Mouse (Mus musculus) activated CD4-positive, CD25-positive, alpha-beta regulatory T cell, adult 4 months (primary cell): ENCODE measurements around the gene Sox6. TPM values are rescaled to one million over a fixed set of nuclear protein-coding genes. Genes with fewer than 3 reads are reported as not detected.

Experiments
- ATAC-seq: one replicate; pipeline ENCODE4 v1.8.0; 2017
- polyA plus RNA-seq, 2 experiments: library from polyadenylated mRNA; unstranded; fragments of 100-300 nt; shearing (Covaris generic); gene quantifications; one replicate each; pipeline ENCODE4 v1.2.1; 2017

Gene Sox6
- polyA plus RNA-seq, 2 experiments from 2014 or later, result not detected

DNA sequence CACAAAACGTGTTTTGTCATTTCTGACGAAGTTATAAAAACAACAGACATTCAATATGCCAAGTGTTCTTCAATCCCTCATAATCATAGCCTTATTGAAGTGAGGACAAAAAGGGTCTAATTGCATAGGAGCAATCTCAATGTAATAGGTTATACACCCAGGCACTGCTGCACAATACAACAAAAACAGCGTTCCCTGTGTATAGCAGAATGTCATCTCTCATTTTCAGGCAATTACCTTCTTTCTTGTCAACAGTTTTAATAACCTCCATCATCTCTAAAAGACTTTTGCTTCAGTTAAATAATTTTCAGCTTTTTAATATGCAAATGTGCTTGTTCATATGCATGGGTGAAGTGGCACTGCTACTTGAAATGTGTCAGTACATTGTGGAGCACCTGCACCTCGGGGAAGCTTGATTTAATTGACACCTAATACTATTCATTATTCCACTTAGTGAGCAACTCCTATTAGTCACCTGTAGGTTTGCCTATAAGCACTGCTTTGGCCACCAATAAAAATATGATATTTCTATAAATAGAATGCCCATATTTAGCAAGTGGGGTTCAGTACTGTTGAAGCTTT, 292.8 kb downstream of the Sox6 start:
- ATAC-seq, result no peak

DNA sequence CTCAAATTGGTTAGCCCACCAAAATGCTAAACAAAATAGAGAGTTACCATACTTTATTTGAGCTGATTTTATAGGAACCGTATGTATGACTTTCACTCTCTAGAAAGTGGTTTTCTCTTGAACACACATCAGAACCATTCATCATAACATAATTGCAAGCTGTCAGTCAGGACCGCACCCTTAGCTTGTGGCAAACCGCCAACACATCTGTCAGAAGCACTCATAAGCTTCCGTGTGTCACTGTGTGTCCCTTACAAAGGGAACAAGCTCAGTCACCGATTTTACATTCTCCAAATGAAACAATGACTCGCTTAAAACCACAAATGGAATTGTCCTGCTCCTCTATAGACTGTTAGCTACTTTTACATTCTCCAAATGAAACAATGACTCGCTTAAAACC, 304.5 kb downstream of the Sox6 start:
- no peak for ATAC-seq

DNA sequence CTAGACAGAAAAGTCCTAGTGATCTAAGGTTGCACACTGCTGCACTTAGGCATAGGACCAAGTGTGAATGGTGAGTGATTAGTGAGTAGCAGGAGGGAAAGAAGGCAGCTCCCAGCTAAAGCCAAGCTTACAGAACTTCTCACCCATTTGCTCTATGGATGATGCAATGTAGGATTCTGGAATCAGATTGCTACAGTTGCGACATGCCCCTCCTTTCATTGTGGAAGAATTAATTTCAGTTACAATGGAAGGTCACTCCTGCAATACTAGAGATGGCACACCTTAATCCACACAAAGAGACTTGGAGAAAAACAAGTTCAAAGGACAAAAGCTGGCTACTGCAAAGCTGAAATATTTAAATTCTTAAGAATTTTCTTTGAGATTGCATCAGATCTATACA, 305.8 kb downstream of the Sox6 start:
- no peak for ATAC-seq

DNA sequence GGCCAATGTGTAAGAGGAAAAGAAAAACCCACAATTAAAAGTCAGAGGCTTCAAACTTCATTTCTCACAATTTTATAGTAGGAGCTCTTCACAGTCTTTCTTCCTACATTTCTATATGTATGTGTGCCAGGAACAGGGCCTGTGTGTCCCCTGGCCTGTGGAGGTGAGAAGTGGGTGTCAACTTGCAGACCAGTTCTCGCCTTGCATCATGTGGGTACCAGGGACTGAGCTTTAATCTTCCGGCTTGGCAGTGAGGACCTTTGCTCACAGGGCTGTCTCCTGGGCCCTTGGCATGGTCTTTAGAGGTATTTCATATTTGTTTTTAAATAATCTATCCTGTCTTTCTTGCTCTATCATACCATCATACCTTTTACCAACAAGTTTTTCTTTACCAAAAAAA, 311.8 kb downstream of the Sox6 start:
- ATAC-seq, result no peak

DNA sequence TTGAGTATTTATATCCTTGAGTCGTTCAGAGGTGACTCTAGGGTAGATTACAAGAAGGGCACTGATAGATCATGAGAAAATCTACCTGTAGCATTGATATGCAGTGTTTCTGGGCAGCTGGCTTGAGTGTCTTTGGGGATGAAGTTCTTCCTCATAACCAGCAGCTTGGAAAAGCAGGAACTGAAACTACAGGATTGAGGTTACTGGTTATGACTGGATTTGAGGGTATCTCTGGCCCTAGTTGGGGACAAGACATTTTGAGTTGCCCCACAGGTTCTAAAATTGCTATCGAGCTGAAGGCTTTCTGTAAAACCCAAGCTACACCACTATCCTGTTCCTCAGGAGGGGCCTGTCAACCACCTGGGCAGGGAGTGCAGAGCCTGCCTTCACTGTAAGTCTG, 314.2 kb downstream of the Sox6 start:
- no peak for ATAC-seq

DNA sequence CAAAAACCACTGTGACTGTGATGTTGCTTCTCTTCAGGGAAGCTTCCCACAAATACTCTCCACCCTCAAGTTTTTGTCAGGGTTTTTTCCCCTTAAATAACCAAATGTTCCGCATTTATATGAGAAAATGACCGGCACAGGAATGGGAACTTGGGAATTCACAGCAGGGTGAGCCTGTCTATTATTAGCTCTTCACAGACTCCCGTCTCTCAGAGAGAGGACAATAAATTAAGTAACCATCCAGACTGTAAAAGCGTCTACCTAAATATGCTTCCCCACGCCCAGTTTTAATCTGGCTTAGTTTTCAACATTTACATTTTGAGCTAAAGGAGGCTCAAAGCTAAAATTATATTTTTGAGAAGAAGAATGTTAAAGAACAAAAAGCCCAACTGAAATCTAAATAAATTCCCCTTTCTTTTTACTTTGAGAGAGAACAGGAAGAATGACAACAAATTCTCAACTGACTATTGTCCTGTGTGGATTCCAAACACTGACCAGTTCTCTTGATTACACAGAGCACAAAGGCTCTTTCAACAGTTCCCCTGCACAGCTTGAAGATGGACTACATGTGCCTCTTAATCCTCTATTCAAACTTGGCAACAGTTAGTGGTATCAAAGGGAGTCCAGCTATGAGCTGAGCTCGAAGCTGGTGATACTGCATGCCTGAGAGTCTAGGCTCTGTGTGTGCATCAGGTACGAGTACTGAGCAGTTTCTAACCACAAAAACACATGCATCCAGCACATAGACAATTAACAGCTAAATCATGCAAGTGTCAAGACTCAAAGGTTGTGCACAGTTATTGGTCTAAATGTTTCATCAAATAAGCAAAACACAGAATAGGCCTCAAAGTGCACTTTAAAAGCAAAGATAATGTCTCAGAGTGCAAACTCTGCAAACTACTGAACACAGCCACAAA, 316.7 kb downstream of the Sox6 start:
- ATAC-seq, result no peak

DNA sequence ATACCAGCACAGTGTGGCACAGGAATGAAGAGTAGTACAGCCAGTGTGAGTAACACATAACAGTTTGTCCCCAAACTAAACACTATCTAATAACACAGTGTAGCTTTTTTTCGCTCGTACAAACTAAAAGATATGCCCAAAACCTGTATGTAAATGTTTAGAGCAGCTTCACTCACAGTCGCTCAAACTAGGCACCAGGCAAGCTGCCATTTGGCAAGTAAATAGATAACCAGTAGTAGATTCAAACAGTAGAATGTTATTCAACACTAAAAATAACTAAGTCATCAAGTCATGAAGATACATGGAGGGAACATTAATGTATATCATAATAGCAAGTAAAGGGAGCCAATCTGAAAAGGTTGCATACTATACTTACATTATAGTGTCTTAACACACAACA, 318.8 kb downstream of the Sox6 start:
- ATAC-seq, result no peak

DNA sequence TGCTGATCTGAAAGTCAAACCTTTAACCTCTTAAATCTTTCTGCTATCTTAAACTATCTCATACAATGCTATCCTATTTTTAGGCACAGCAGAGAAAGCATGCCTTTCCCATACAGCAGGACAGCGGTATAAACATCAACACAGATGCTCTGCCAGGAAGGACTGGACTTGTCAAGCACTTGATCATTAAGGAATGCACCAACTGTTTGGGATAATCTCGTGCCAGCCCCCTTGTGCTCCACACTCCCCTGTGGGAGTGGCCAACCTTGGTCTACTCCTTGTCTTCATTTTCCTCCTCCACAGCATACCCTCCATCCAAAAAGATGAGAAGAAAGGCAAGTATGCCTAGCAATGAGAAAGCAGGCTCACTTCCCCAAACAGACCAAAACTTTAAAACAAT, 332.5 kb downstream of the Sox6 start:
- no peak for ATAC-seq

DNA sequence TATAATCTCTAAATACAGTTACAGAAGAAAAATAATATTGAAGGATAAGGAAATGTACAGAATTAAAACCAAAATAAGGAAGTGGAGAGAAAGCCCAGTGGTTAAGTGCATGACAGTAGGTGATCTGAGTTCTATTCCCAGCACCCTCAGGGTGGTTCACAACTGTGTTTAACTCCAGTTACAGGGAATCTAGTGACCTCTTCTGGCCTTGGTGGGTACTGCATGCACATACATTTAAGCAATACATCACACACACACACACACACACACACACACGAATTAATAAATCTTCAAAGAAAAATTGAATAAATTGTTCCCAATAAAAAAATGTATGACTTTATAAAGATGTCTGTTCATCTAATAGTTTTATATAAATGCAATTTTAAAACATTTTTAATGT, 340.5 kb downstream of the Sox6 start:
- ATAC-seq, result no peak

DNA sequence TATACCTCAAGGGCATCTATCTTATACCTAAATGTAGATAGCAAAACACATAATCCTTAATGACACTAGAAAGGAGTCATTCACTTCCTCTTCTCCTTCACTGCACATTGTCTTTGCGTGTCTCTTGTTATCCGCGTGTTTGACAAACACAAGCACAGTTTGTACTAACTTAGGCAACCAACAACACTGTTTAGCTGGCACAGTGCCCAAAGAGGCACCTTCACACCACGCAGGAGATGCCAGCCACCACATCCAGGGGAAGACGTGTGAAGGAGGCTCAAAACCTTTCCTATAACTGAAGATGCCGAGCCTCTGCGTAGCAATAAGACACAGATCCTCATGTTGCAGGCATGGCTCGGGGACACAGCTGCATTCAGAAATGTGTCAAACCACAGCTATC, 345.4 kb downstream of the Sox6 start:
- ATAC-seq, result no peak

DNA sequence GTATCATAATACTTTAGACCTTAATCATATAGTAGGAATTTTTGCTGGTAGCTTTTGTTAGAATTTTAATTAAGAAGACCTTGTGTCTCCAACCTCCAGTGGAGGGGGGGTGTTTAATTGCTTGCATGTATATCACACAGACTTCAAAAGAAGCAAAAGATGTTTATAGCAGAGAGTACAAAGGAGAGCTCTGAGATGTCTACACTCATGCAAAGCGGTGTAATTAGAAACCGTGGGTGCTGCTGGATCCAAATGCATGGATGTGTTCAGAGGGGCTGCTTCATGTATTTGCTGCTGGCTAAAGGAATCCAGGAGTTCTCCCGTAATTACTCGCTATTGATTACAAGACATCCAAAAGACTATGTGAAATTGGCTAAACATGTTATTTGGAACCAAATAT, 347.5 kb downstream of the Sox6 start:
- ATAC-seq, result no peak

DNA sequence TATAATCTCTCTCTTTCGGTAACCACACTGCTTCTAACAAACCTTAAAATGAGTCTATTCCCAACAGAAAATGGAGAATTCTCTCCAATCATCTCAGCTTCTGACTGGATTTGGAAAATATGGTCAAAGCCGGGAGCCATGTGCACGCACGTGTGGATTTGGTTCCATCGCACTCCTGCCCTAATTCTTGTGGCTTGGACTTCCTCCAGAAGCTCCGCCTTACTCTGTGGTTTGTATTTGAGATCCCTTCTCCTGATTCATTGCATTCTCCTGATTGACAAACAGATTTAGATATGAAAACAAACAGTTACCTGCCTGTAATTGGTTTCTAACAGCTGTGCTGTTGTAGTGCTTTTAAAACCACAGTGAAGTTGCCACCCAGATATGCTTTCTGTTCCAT, 351.9 kb downstream of the Sox6 start:
- no peak for ATAC-seq

DNA sequence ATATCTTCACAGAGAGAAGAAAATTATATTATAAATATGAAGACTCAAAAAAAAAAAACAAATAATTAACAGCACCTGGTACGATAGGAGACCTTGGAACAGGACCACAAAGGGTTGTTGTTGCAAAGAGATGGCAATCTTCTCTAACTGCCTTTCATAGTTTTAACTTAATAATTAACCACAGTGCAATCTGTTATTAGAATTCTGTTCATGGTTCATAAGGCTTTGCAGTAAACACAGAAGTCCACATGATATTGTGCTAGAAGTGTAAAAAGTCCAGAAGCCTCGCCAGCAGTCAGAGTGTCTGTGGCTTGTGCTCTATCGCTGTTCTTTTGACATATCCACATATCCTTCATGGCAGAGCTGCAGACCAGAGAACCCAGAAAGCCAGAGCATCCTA, 354.5 kb downstream of the Sox6 start:
- no peak for ATAC-seq

DNA sequence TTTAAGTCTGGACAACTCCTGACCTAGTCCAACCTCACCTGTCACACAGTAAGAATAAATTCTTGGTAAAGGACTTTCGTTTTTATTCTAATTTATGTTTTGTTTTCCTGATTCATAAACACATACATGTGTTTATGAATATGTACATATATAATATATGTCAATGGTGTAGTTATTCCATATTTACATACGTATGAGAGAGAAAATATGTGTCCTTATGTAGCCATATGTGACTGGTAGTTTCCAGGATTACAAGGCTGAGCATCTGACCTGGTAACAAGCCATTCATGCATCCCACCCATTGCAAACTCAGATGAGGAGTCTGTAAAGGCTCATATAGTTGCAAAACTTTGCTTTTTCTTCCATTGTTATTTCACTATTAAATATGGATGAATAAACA, 366.8 kb downstream of the Sox6 start:
- ATAC-seq, result no peak

DNA sequence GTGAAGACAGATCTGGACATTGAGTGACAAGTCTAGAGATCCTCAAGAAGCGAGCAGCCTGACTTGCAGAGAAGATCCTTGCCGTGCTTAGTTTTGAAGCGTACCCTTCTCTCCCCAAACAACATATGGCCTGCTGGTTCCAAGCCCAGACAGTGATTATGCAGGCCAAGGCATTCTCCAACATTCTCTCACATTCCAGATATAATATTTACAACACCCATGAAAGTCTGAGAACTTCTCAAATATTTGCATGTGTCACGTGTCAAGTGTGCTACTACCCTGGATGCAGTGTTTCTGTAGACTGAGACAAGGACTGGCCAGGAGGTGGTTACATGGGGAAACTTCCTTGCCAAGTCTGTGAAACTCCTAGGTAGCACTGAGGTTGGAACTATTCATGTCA, 367.3 kb downstream of the Sox6 start:
- ATAC-seq, result no peak

DNA sequence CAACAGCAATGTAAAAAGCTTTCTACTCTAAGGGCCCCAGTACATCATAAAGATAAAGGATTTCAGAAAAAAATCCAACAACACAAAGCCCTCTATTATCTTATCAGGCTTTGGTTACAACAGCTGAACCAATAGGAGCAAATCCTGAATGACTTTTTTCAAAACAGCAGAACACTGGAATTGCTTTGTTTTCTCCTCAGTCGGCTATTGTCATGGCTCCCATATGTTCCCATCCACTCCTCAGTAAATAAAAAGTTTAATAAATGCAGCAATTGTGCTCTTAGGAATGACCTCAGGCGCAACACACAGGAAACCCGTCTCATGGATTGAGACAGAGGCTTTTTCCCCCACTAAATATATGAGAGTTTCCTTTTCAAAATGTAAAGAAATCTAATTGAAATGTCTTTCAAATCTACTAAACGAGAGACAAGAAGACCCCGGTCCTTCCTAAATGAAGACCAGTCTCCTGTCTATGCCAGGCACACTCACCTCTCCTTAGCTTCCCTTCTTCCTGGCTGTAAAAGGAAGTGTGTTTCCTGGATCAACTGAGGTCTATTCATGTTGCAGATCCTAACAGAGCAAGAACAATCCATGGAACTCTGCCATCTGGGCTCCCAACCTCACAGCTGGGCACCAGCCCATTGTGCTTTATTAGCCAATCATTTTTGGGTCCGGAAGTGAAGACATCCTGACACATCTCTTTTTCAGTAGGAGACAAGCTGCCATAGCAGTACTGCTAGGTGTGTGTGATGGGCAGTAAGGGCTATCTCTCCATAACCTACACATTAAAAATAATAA, 369.2 kb downstream of the Sox6 start:
- no peak for ATAC-seq

DNA sequence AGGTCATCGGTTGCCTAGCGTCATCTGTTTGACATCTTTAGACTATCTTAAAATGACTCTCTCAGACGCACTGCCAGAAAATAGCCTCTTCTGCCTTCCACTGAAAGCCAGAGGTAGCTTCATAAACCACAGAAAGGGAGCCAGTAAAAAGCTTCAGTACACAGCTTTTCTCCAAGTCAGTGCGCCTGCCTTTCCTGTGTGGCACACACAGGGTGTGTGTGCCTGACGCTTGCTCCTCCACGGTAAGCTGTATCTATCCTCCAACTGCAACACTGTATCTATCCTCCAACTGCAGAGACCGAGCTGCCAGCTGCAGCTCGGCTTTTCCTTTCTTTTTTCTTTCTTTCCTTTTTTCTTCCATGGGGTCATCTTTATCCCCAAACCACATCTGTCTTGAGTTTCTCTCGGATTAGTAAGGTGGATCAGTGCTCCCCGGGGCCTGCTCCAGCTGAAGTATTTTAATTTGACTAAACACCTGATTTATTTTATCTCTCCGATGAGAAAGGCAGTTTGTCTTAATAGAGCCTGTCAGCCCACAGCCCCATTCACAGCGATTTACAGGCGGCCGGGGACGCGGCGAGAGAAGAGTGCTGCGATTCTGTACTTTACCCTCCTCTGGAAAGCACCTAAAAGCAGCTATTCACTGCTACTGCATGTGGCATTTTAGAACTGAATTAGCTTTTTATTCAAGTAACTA, 371.8 kb downstream of the Sox6 start:
- no peak for ATAC-seq

DNA sequence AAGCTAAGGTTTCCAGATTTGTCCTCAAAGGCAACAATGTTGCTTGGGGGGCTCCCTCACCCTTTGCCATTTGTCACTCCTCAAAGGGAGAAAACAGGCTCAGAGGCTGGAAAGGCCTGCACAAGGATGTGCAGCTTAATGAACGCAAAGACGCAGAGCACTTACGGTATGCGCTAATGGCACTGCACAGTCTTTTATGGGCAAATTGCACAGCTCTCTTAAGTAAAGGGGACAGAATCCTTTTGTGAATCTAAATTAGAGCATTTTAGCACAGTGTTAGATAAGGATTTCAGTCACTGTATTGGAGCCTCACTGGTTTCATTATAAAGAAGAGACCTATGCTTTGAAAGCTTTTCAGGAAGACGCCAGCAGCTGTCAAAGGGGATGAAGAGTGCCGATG, 375.2 kb downstream of the Sox6 start:
- ATAC-seq, result no peak

DNA sequence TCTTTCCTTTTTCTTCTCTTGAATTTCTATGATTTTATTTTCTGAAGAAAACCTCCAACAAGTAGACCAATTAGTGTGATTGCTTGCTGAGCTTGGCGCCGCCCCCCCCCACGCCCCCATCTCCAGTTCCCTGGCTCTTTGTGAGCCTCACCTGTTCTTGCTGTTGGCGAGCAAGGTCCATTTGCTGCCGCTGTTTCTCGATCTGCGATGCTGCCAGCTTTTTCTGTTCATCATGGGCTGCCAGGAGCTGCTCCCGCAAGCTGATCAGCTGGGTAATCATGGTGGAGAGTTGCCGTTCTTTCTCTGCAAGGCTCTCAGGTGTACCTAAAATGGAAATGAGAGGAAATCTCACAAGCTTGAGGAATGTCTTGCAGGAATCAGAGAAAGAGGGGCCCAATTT, 376.5 kb downstream of the Sox6 start:
- no peak for ATAC-seq

DNA sequence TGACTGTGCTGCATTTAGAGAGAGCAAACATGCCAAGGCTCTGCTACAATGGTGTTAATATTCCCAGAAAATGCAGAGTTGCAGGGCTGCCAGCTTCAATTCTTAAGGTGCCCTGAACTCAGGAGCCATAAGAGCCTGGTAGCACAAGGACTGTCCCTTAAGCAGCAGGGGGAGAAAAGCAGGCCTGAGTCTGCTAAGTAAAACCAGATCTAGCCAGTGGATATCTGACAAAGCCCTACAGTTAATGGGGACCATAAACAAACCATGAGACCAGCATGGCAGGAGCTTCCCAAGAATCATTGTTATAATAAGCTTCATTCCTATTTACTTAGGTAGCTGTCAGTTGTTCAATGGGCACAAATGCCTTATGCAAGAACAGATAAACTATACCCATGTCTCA, 391.9 kb downstream of the Sox6 start:
- ATAC-seq, result no peak

DNA sequence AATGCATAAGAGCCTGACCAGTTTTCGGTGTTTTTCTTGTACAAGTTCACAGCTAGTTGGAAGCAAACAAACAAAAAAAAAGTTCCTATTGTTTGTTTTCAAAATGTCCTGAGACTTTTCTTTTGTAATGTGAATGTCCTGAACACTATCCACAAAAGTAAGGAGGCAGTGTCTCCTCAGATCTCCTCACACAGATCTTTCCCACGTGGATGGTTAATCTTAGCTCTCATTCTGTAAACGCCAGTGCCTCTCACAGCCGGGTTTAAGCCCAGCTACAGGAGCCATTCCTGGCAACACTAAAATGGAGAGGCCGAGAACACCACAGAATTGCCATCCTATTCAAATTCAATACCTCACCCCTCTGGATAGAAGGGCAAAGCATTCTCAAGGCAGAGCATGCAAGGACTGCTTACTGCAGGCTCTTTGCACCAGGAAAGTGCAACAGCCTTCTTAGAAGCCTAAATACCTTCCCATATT, 392.6 kb downstream of the Sox6 start:
- no peak for ATAC-seq

DNA sequence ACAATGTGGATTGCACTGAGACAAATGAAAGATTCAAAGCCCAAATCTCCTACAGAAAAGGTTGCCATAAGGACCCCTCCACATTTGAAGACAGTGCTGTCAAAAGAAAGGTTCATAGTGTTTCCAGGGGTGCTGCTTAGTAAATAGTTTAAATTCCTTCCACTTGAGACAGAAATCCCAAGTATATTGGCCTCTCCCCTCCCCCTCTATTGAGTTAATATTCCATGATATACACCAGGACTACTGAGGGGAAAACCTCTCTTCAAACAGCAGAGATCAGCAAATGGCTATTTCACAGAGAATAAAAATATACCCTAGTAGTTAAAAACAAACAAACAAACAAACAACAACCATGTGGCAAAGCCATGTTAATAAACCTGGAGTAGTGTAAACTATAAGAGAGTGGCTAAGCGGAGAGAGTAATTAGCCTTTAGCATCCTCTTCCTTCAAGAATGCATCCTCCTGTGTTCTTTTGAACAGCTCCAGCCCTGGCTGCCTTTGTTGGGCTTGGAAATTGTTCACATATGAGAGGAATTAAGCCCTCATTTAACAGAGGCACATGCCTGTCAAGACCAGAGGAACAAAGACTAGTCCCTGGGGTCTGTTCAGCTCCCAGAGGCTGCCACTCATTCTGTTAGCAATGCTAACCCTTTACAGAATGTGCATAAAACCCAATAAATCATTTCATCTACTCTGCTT, 393.2 kb downstream of the Sox6 start:
- no peak for ATAC-seq
